Mouse (Mus musculus): ENCODE measurements at regions not wholly inside any gene's neighbourhood (a gene's known extent, or its start where the extent isn't known, plus 50 kb on each side); places are given as distances from the start of the nearest gene placed in this dataset.
"Not testable (repeated sequence)": the region's sequence is repeated elsewhere in the genome, so short reads cannot be mapped to it uniquely, and the experiment has no call there.

GRCm38 (mm10) chr12:23026976-23027375 lies 753.1 kb downstream of the Gm10330 start:
- not testable (repeated sequence) for H3K36me3 ChIP-seq (ENCODE audit: insufficient read depth, low read length); H3K4me3 ChIP-seq (ENCODE audit: low read depth, low read length); H3K27ac ChIP-seq (ENCODE audit: low read length); H3K9me3 ChIP-seq (ENCODE audit: low read length); ATAC-seq; H3K4me1 ChIP-seq (ENCODE audit: insufficient read depth, low read depth, low read length); H3K4me2 ChIP-seq (replicated peaks; ENCODE audit: low read depth, low read length); H3K27me3 ChIP-seq (replicated peaks; ENCODE audit: insufficient read depth, low read length); H3K9ac ChIP-seq (replicated peaks; ENCODE audit: low read depth); DNase-seq (ENCODE audit: low spot score)
- WGBS: 84% methylated on average over 6 of the region's 6 CpGs

- WGBS: 72% methylated on average over 8 of the region's 8 CpGs
- not testable (repeated sequence) for H3K9me3 ChIP-seq (ENCODE audit: low read length); H3K36me3 ChIP-seq (ENCODE audit: insufficient read depth, low read length); H3K27ac ChIP-seq (ENCODE audit: low read length); H3K4me1 ChIP-seq (ENCODE audit: insufficient read depth, low read depth, low read length); H3K27me3 ChIP-seq (replicated peaks; ENCODE audit: insufficient read depth, low read length); ATAC-seq; H3K4me2 ChIP-seq (replicated peaks; ENCODE audit: low read depth, low read length); H3K9ac ChIP-seq (replicated peaks; ENCODE audit: low read depth); H3K4me3 ChIP-seq (ENCODE audit: low read depth, low read length); DNase-seq (ENCODE audit: low spot score)
Observed at GRCm38 (mm10) chr12:23023556-23023955, 756.5 kb downstream of the Gm10330 start.

- not testable (repeated sequence) for H3K9ac ChIP-seq (replicated peaks; ENCODE audit: low read depth); H3K4me1 ChIP-seq (ENCODE audit: insufficient read depth, low read depth, low read length); H3K9me3 ChIP-seq (ENCODE audit: low read length); H3K27ac ChIP-seq (ENCODE audit: low read length); H3K27me3 ChIP-seq (replicated peaks; ENCODE audit: insufficient read depth, low read length); ATAC-seq; H3K36me3 ChIP-seq (ENCODE audit: insufficient read depth, low read length)
- Histone ChIP-seq H3K4me3 (ENCODE audit: low read depth, low read length) (peak overlapping the region; percentile 33), H3K4me2 (replicated peaks; ENCODE audit: low read depth, low read length) (peak overlapping the region; percentile 48)
- peak; percentile 5 for DNase-seq (ENCODE audit: low spot score)
- WGBS: under 1% methylated on average over 21 of the region's 37 CpGs
Observed at GRCm38 (mm10) chr12:23010199-23010598, 769.9 kb downstream of the Gm10330 start.

- H3K4me3 ChIP-seq (ENCODE audit: low read depth, low read length): peak overlapping the region; percentile 33
- ATAC-seq; H3K27ac ChIP-seq (ENCODE audit: low read length); H3K9ac ChIP-seq (replicated peaks; ENCODE audit: low read depth); H3K36me3 ChIP-seq (ENCODE audit: insufficient read depth, low read length); H3K4me1 ChIP-seq (ENCODE audit: insufficient read depth, low read depth, low read length); H3K27me3 ChIP-seq (replicated peaks; ENCODE audit: insufficient read depth, low read length); DNase-seq (ENCODE audit: low spot score); H3K9me3 ChIP-seq (ENCODE audit: low read length): not testable (repeated sequence)
- H3K4me2 ChIP-seq (replicated peaks; ENCODE audit: low read depth, low read length): peak overlapping the region; percentile 48
- 2% methylated on average over 14 of the region's 48 CpGs for WGBS
Observed at GRCm38 (mm10) chr12:23009662-23010061, 770.4 kb downstream of the Gm10330 start.
